Mouse (Mus musculus): ENCODE results near the gene Gm28079. TPM values are rescaled to one million over a fixed set of nuclear protein-coding genes. Genes with fewer than 3 reads are reported as not detected.

The Gm28079 gene
- not detected in 2 replicates for polyA plus RNA-seq (2015; fragmentation: Nextera tagmentation; extraction: Ambion mirVana)

GRCm38 (mm10) chrY:70014799-70015198 is at the start of gene Gm28079:
Gene Gm28079 (minus strand): TSS chrY:70014899.

Data from spleen, postnatal 0 days (tissue).